Mouse (Mus musculus) hindbrain, embryonic 10.5 days (tissue): ENCODE measurements around the gene Lingo4. TPM values are rescaled to one million over a fixed set of nuclear protein-coding genes. Genes with fewer than 3 reads are reported as not detected.

Experiments
- DNase-seq: peaks from one replicate; pipeline ENCODE4 v3.0.0-alpha.2; 2017; ENCODE audit warnings: low spot score
- H3K27ac ChIP-seq: fragments of 300-500 bp; sonication (generic); 2 replicates; pipeline ENCODE4 v1.5.1; 2016; ENCODE audit warnings: mild to moderate bottlenecking, moderate library complexity
- H3K27me3 ChIP-seq: fragments of 300-500 bp; sonication (generic); 2 replicates; pipeline ENCODE4 v1.6.1; 2016; ENCODE audit warnings: mild to moderate bottlenecking; ENCODE audit not compliant: poor library complexity, insufficient read depth, severe bottlenecking
- H3K36me3 ChIP-seq: fragments of 300-500 bp; sonication (generic); 2 replicates; pipeline ENCODE4 v1.6.1; 2016; ENCODE audit warnings: mild to moderate bottlenecking, moderate library complexity
- H3K4me1 ChIP-seq: fragments of 300-500 bp; sonication (generic); replicated peaks from 2 replicates; pipeline ENCODE4 v1.6.1; 2016; ENCODE audit warnings: mild to moderate bottlenecking
- H3K4me3 ChIP-seq: fragments of 300-500 bp; sonication (generic); 2 replicates; pipeline ENCODE4 v1.5.1; 2016; ENCODE audit warnings: mild to moderate bottlenecking, moderate library complexity
- H3K9me3 ChIP-seq: fragments of 300-500 bp; sonication (generic); 2 replicates; pipeline ENCODE4 v1.6.1; 2016; ENCODE audit warnings: mild to moderate bottlenecking, moderate library complexity
- WGBS: fragments of 180-500 bp; shearing (Covaris S2); methylation state at CpG from one replicate; pipeline ENCODE4 v1.1.7; 2016; 5-methylcytosine and 5-hydroxymethylcytosine counted together
- polyA plus RNA-seq: library from polyadenylated mRNA; unstranded; fragments of >200 nt; fragmentation: Nextera tagmentation; extraction: Ambion mirVana; gene quantifications from 2 replicates; pipeline ENCODE4 v1.2.1, GENCODE M21; 2016

Gene Lingo4
- polyA plus RNA-seq, 1 experiment from 2014 or later, result 1.2 TPM

- no peaks in the 10 kb centered on the region for H3K9me3 ChIP-seq
- 83% methylated on average over 9 of the region's 9 CpGs for WGBS
- DNase-seq, result no peak
- H3K4me3 ChIP-seq, result no peak overlapping the region
- H3K36me3 ChIP-seq, result no peaks in the 10 kb centered on the region
- H3K27ac ChIP-seq, result no peak overlapping the region
- H3K4me1 ChIP-seq, result no peaks in the 10 kb centered on the region
- H3K27me3 ChIP-seq, result no peaks in the 10 kb centered on the region
These were observed 38.1 kb downstream of the Lingo4 start for GRCm38 (mm10) chr3:94436420-94436819.

- no peak overlapping the region for H3K4me3 ChIP-seq
- no peak for DNase-seq
- H3K27ac ChIP-seq, result no peak overlapping the region
- peaks cover 12% of the 10 kb centered on the region for H3K4me1 ChIP-seq
- H3K27me3 ChIP-seq, result no peaks in the 10 kb centered on the region
- peaks cover 18% of the 10 kb centered on the region for H3K36me3 ChIP-seq
- H3K9me3 ChIP-seq, result no peaks in the 10 kb centered on the region
- 40% methylated on average over 3 of the region's 3 CpGs for WGBS
These were observed 42.9 kb downstream of the Lingo4 start for GRCm38 (mm10) chr3:94441182-94441581.

GRCm38 (mm10) chr3:94442951-94443596, 44.8 kb downstream of the Lingo4 start, which contains the start of gene Mrpl9:
Gene Mrpl9, plus strand, starts transcription at chr3:94443318.
- peak within 1 kb of the TSS; percentile 97 for H3K4me3 ChIP-seq
- peaks cover 12% of the 10 kb centered on the region for H3K4me1 ChIP-seq
- H3K27me3 ChIP-seq, result no peaks in the 10 kb centered on the region
- whole genome bisulfite sequencing, result under 1% methylated on average over 39 of the region's 39 CpGs
- H3K27ac ChIP-seq, result peak within 1 kb of the TSS; percentile 88
- H3K36me3 ChIP-seq, result peaks cover 37% of the 10 kb centered on the region
- peak; percentile 96 for DNase-seq
- no peaks in the 10 kb centered on the region for H3K9me3 ChIP-seq

GRCm38 (mm10) chr3:94443597-94443964, 45.3 kb downstream of the Lingo4 start, which contains the start of gene Oaz3:
Gene Oaz3, minus strand, starts transcription at chr3:94443915.
- Histone ChIP-seq H3K4me3 (peak within 1 kb of the TSS; percentile 97), H3K27me3 (no peaks in the 10 kb centered on the region), H3K27ac (peak within 1 kb of the TSS; percentile 88), H3K9me3 (no peaks in the 10 kb centered on the region), H3K36me3 (peaks cover 42% of the 10 kb centered on the region), H3K4me1 (peaks cover 12% of the 10 kb centered on the region)
- WGBS, result under 1% methylated on average over 24 of the region's 24 CpGs
- DNase-seq, result no peak

- 97% methylated on average over 2 of the region's 2 CpGs for WGBS
- peaks cover 2% of the 10 kb centered on the region for H3K4me1 ChIP-seq
- H3K9me3 ChIP-seq, result no peaks in the 10 kb centered on the region
- DNase-seq, result no peak
- no peak overlapping the region for H3K27ac ChIP-seq
- no peaks in the 10 kb centered on the region for H3K27me3 ChIP-seq
- no peak overlapping the region for H3K4me3 ChIP-seq
- H3K36me3 ChIP-seq, result peaks cover 62% of the 10 kb centered on the region
These were observed 51.1 kb downstream of the Lingo4 start for GRCm38 (mm10) chr3:94449377-94449776.

Other genes with a start within 250 kb of the Lingo4 start
- gene Gm10696, start 220.3 kb upstream of the Lingo4 start, polyA plus RNA-seq, result not detected in 2 replicates
- not detected in 2 replicates for gene Gm5286, start 201.8 kb upstream of the Lingo4 start, polyA plus RNA-seq
- gene Gm4778, start 134.5 kb upstream of the Lingo4 start, polyA plus RNA-seq, result not detected in 2 replicates
- 8.6 and 9.8 TPM in 2 replicates for gene Them4, start 88.4 kb upstream of the Lingo4 start, polyA plus RNA-seq
- not detected in 2 replicates for gene Them5, start 56.4 kb upstream of the Lingo4 start, polyA plus RNA-seq
- gene C2cd4d, start 36.1 kb upstream of the Lingo4 start, polyA plus RNA-seq, result 0.32 and 1.2 TPM in 2 replicates
- 0.13 and 0.30 TPM in 2 replicates for gene Rorc, start 25.7 kb upstream of the Lingo4 start, polyA plus RNA-seq
- 39.6 and 46.1 TPM in 2 replicates for gene Tdrkh, start 14.8 kb downstream of the Lingo4 start, polyA plus RNA-seq
- 71.3 and 73.4 TPM in 2 replicates for gene Mrpl9, start 44.8 kb downstream of the Lingo4 start, polyA plus RNA-seq
- gene Oaz3, start 45.4 kb downstream of the Lingo4 start, polyA plus RNA-seq, result 0.26 and 0.98 TPM in 2 replicates
- gene Celf3, start 79.8 kb downstream of the Lingo4 start, polyA plus RNA-seq, result 69.3 and 136 TPM in 2 replicates
- 6.5 and 19.3 TPM in 2 replicates for gene Riiad1, start 81.8 kb downstream of the Lingo4 start, polyA plus RNA-seq
- 43.0 and 45.5 TPM in 2 replicates for gene Snx27, start 184.2 kb downstream of the Lingo4 start, polyA plus RNA-seq
- not detected in 2 replicates for gene Gm10972, start 244.6 kb downstream of the Lingo4 start, polyA plus RNA-seq